Mouse (Mus musculus) lung, adult 2 months (tissue): ENCODE data around the gene Acly.

Source experiments
- CTCF ChIP-seq: fragments of 200-500 bp; IDR thresholded peaks from 2 replicates; pipeline ENCODE4 v1.5.1; 2011; ENCODE audit warnings: mild to moderate bottlenecking, low read length, control low read depth; ENCODE audit not compliant: insufficient read depth
- POLR2A ChIP-seq: fragments of 200-500 bp; IDR thresholded peaks from 2 replicates; pipeline ENCODE4 v1.6.1; 2011; ENCODE audit warnings: low read depth, mild to moderate bottlenecking, control low read depth, low read length, borderline replicate concordance; ENCODE audit errors: extremely low read depth

DNA sequence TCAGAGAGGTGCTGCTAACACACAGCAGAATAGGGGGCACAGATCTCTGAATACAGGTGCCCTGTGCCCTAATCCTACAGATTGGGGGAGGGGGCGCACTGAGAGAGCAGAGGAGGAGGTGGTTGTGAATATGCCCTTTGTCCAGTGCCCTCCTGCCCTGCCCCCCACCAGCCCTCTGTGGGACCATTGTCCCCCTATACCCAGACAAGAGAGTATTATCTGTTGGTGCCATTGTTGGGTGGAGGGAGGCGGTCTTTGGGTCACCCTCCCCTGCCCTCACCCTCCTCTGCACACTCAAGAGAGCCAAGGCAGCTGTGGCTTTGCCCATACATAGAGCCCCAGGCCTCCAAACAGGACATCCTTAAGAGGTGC lies 47.7 kb upstream of the Acly start:
- no peak for TF ChIP-seq CTCF
- no peak for TF ChIP-seq POLR2A
